Mouse (Mus musculus): ENCODE results near the gene Gtsf2. TPM values are rescaled to one million over a fixed set of nuclear protein-coding genes. Genes with fewer than 3 reads are reported as not detected.
"Not testable (repeated sequence)": the region's sequence is repeated elsewhere in the genome, so short reads cannot be mapped to it uniquely, and the experiment has no call there.

The Gtsf2 gene
- polyA plus RNA-seq, 1 experiment = not detected

- TF ChIP-seq TCF12 (IDR thresholded peaks at IDR 0.05; ENCODE audit: insufficient read depth, poor library complexity, severe bottlenecking) = no peak
- no peak for TF ChIP-seq POLR2AphosphoS2 (IDR thresholded peaks at IDR 0.05; ENCODE audit: insufficient read length, low read depth)
- TF ChIP-seq MYOD1 (IDR thresholded peaks at IDR 0.05; ENCODE audit: control insufficient read depth in 1 of 3, insufficient read length in 2 of 3, low read depth in 2 of 3) = no peak
- TF ChIP-seq USF1 (IDR thresholded peaks at IDR 0.05; ENCODE audit: low read depth) = no peak
- TF ChIP-seq TCF3 (IDR thresholded peaks at IDR 0.05; ENCODE audit: insufficient read length, low read depth) = no peak
- no peak for TF ChIP-seq MYOG (IDR thresholded peaks at IDR 0.05; ENCODE audit: control insufficient read depth in 1 of 3, insufficient read depth in 1 of 3, insufficient read length in 2 of 3, low read depth in 2 of 3)
- no peak for TF ChIP-seq SRF (IDR thresholded peaks at IDR 0.05; ENCODE audit: control insufficient read depth, insufficient read length, low read depth)
- TF ChIP-seq POLR2A (IDR thresholded peaks at IDR 0.05; ENCODE audit: insufficient read length, low read depth) = no peak
- no peak for TF ChIP-seq CEBPB (IDR thresholded peaks at IDR 0.05; ENCODE audit: insufficient read depth, poor library complexity, severe bottlenecking)
- no peak for TF ChIP-seq E2F4 (IDR thresholded peaks at IDR 0.05; ENCODE audit: insufficient read depth)
- no peak for TF ChIP-seq REST (IDR thresholded peaks at IDR 0.05; ENCODE audit: insufficient read depth, insufficient read length)
- no peaks in the 10 kb centered on the region for H3K36me3 ChIP-seq (ENCODE audit: control insufficient read depth, insufficient read depth)
- no peaks in the 10 kb centered on the region for H3K27me3 ChIP-seq (ENCODE audit: control insufficient read depth, insufficient read depth, insufficient read length)
- no peak overlapping the region for H3ac ChIP-seq (ENCODE audit: control insufficient read depth, insufficient read length)
- H3K4me2 ChIP-seq (ENCODE audit: low read depth) = no peak overlapping the region
- no peaks in the 10 kb centered on the region for H3K79me2 ChIP-seq (ENCODE audit: control insufficient read depth, insufficient read depth)
- H3K4me3 ChIP-seq = no peak overlapping the region
Observed at GRCm38 (mm10) chr15:103427017-103427416, 21.3 kb downstream of the Gtsf2 start.

GRCm38 (mm10) chr15:103405586-103405985 is 42.7 kb downstream of the Gtsf2 start:
- H3K4me3 ChIP-seq; H3K79me2 ChIP-seq (ENCODE audit: control insufficient read depth, insufficient read depth); H3K4me2 ChIP-seq (ENCODE audit: low read depth); H3ac ChIP-seq (ENCODE audit: control insufficient read depth, insufficient read length); H3K36me3 ChIP-seq (ENCODE audit: control insufficient read depth, insufficient read depth); H3K27me3 ChIP-seq (ENCODE audit: control insufficient read depth, insufficient read depth, insufficient read length): not testable (repeated sequence)

GRCm38 (mm10) chr15:103401361-103401760 is 46.9 kb downstream of the Gtsf2 start:
- TF ChIP-seq E2F4 (IDR thresholded peaks at IDR 0.05; ENCODE audit: insufficient read depth) (no peak), POLR2AphosphoS2 (IDR thresholded peaks at IDR 0.05; ENCODE audit: insufficient read length, low read depth) (no peak), REST (IDR thresholded peaks at IDR 0.05; ENCODE audit: insufficient read depth, insufficient read length) (no peak), CEBPB (IDR thresholded peaks at IDR 0.05; ENCODE audit: insufficient read depth, poor library complexity, severe bottlenecking) (no peak), MAX (IDR thresholded peaks at IDR 0.05; ENCODE audit: low read depth) (no peak), USF1 (IDR thresholded peaks at IDR 0.05; ENCODE audit: low read depth) (no peak), MYOG (IDR thresholded peaks at IDR 0.05; ENCODE audit: control insufficient read depth in 1 of 3, insufficient read depth in 1 of 3, insufficient read length in 2 of 3, low read depth in 2 of 3) (no peak), TCF3 (IDR thresholded peaks at IDR 0.05; ENCODE audit: insufficient read length, low read depth) (no peak), SRF (IDR thresholded peaks at IDR 0.05; ENCODE audit: control insufficient read depth, insufficient read length, low read depth) (no peak), MYOD1 (IDR thresholded peaks at IDR 0.05; ENCODE audit: control insufficient read depth in 1 of 3, insufficient read length in 2 of 3, low read depth in 2 of 3) (no peak), TCF12 (IDR thresholded peaks at IDR 0.05; ENCODE audit: insufficient read depth, poor library complexity, severe bottlenecking) (no peak), POLR2A (IDR thresholded peaks at IDR 0.05; ENCODE audit: insufficient read length, low read depth) (no peak)
- H3K36me3 ChIP-seq (ENCODE audit: control insufficient read depth, insufficient read depth) = no peaks in the 10 kb centered on the region

GRCm38 (mm10) chr15:103393577-103393976 is 54.7 kb downstream of the Gtsf2 start:
- Histone ChIP-seq H3ac (ENCODE audit: control insufficient read depth, insufficient read length) (no peak overlapping the region), H3K4me3 (no peak overlapping the region)
- no peak for TF ChIP-seq REST (IDR thresholded peaks at IDR 0.05; ENCODE audit: insufficient read depth, insufficient read length)
- no peak for TF ChIP-seq SRF (IDR thresholded peaks at IDR 0.05; ENCODE audit: control insufficient read depth, insufficient read length, low read depth)
- no peak for TF ChIP-seq CEBPB (IDR thresholded peaks at IDR 0.05; ENCODE audit: insufficient read depth, poor library complexity, severe bottlenecking)
- TF ChIP-seq USF1 (IDR thresholded peaks at IDR 0.05; ENCODE audit: low read depth) = peak; percentile 59
- peak; percentile 2 for TF ChIP-seq MAX (IDR thresholded peaks at IDR 0.05; ENCODE audit: low read depth)
- no peak for TF ChIP-seq E2F4 (IDR thresholded peaks at IDR 0.05; ENCODE audit: insufficient read depth)
- TF ChIP-seq POLR2A (IDR thresholded peaks at IDR 0.05; ENCODE audit: insufficient read length, low read depth) = no peak
- no peak for TF ChIP-seq TCF3 (IDR thresholded peaks at IDR 0.05; ENCODE audit: insufficient read length, low read depth)
- no peak for TF ChIP-seq MYOD1 (IDR thresholded peaks at IDR 0.05; ENCODE audit: control insufficient read depth in 1 of 3, insufficient read length in 2 of 3, low read depth in 2 of 3)
- no peak for TF ChIP-seq POLR2AphosphoS2 (IDR thresholded peaks at IDR 0.05; ENCODE audit: insufficient read length, low read depth)
- TF ChIP-seq MYOG (IDR thresholded peaks at IDR 0.05; ENCODE audit: control insufficient read depth in 1 of 3, insufficient read depth in 1 of 3, insufficient read length in 2 of 3, low read depth in 2 of 3) = no peak
- no peak for TF ChIP-seq TCF12 (IDR thresholded peaks at IDR 0.05; ENCODE audit: insufficient read depth, poor library complexity, severe bottlenecking)

More at GRCm38 (mm10) chr15:103401361-103401760, 46.9 kb downstream of the Gtsf2 start:
- Histone ChIP-seq H3ac (ENCODE audit: control insufficient read depth, insufficient read length) (no peak overlapping the region), H3K27me3 (ENCODE audit: control insufficient read depth, insufficient read depth, insufficient read length) (no peaks in the 10 kb centered on the region), H3K4me3 (no peak overlapping the region), H3K79me2 (ENCODE audit: control insufficient read depth, insufficient read depth) (no peaks in the 10 kb centered on the region), H3K4me2 (ENCODE audit: low read depth) (no peak overlapping the region)

More at GRCm38 (mm10) chr15:103393577-103393976, 54.7 kb downstream of the Gtsf2 start:
- Histone ChIP-seq H3K27me3 (ENCODE audit: control insufficient read depth, insufficient read depth, insufficient read length) (no peaks in the 10 kb centered on the region), H3K4me2 (ENCODE audit: low read depth) (peak overlapping the region; percentile 39), H3K36me3 (ENCODE audit: control insufficient read depth, insufficient read depth) (no peaks in the 10 kb centered on the region), H3K79me2 (ENCODE audit: control insufficient read depth, insufficient read depth) (no peaks in the 10 kb centered on the region)

Other genes starting within 250 kb of the Gtsf2 start
- 54.8 TPM for gene Cbx5, start 208.7 kb downstream of the Gtsf2 start, polyA plus RNA-seq (2012; fragmentation: generic; extraction: Trizol)
- 285 TPM for gene Hnrnpa1, start 208.0 kb downstream of the Gtsf2 start, polyA plus RNA-seq (2012; fragmentation: generic; extraction: Trizol)
- 0.42 TPM for gene Nfe2, start 190.1 kb downstream of the Gtsf2 start, polyA plus RNA-seq (2012; fragmentation: generic; extraction: Trizol)
- gene Copz1, start 175.8 kb downstream of the Gtsf2 start, polyA plus RNA-seq (2012; fragmentation: generic; extraction: Trizol) = 172 TPM
- gene Gpr84, start 137.9 kb downstream of the Gtsf2 start, polyA plus RNA-seq (2012; fragmentation: generic; extraction: Trizol) = 0.05 TPM
- 35.6 TPM for gene Zfp385a, start 108.4 kb downstream of the Gtsf2 start, polyA plus RNA-seq (2012; fragmentation: generic; extraction: Trizol)
- gene Itga5, start 81.7 kb downstream of the Gtsf2 start, polyA plus RNA-seq (2012; fragmentation: generic; extraction: Trizol) = 162 TPM
- gene Gtsf1, start 18.0 kb downstream of the Gtsf2 start, polyA plus RNA-seq (2012; fragmentation: generic; extraction: Trizol) = 0.71 TPM
- gene Nckap1l, start 5.3 kb upstream of the Gtsf2 start, polyA plus RNA-seq (2012; fragmentation: generic; extraction: Trizol) = 0.90 TPM
- gene Pde1b, start 54.6 kb upstream of the Gtsf2 start, polyA plus RNA-seq (2012; fragmentation: generic; extraction: Trizol) = 0.83 TPM
- gene Ppp1r1a, start 89.5 kb upstream of the Gtsf2 start, polyA plus RNA-seq (2012; fragmentation: generic; extraction: Trizol) = not detected
- not detected for gene Glycam1, start 116.6 kb upstream of the Gtsf2 start, polyA plus RNA-seq (2012; fragmentation: generic; extraction: Trizol)